Mouse (Mus musculus): ENCODE data around the gene Igfbp1. TPM values are rescaled to one million over a fixed set of nuclear protein-coding genes. Genes with fewer than 3 reads are reported as not detected.

Gene Igfbp1
- polyA plus RNA-seq, 1 experiment = not detected

GRCm38 (mm10) chr11:7250415-7250814 lies 52.8 kb downstream of the Igfbp1 start:
- no peak overlapping the region for H3K27ac ChIP-seq (ENCODE audit: insufficient read depth, low read depth, low read length)
- WGBS = 98% methylated on average over 2 of the region's 2 CpGs
- H3K4me1 ChIP-seq (ENCODE audit: control insufficient read depth, insufficient read depth, low read length) = no peaks in the 10 kb centered on the region
- H3K4me3 ChIP-seq (ENCODE audit: insufficient read depth, low read depth, low read length) = no peak overlapping the region
- TF ChIP-seq POLR2A (IDR thresholded peaks at IDR 0.05; ENCODE audit: insufficient read depth, low read depth, low read length) (no peak), CTCF (IDR thresholded peaks at IDR 0.05; ENCODE audit: insufficient read depth, low read depth, low read length) (no peak)

- 94% methylated on average over 5 of the region's 5 CpGs for WGBS
- Histone ChIP-seq H3K27ac (ENCODE audit: insufficient read depth, low read depth, low read length) (no peak overlapping the region), H3K4me3 (ENCODE audit: insufficient read depth, low read depth, low read length) (no peak overlapping the region), H3K4me1 (ENCODE audit: control insufficient read depth, insufficient read depth, low read length) (no peaks in the 10 kb centered on the region)
- no peak for TF ChIP-seq CTCF (IDR thresholded peaks at IDR 0.05; ENCODE audit: insufficient read depth, low read depth, low read length)
- TF ChIP-seq POLR2A (IDR thresholded peaks at IDR 0.05; ENCODE audit: insufficient read depth, low read depth, low read length) = no peak
These were observed 53.3 kb downstream of the Igfbp1 start for GRCm38 (mm10) chr11:7250870-7251269.

Other genes starting within 250 kb of the Igfbp1 start
- gene Adcy1, start 134.3 kb upstream of the Igfbp1 start, polyA plus RNA-seq (2012; ENCODE audit: insufficient read depth, insufficient read length, low replicate concordance, missing spikeins) = not detected in 2 replicates
- not detected in 2 replicates for gene Gm11985, start 9.2 kb upstream of the Igfbp1 start, polyA plus RNA-seq (2012; ENCODE audit: insufficient read depth, insufficient read length, low replicate concordance, missing spikeins)
- gene Igfbp3, start 16.1 kb downstream of the Igfbp1 start, polyA plus RNA-seq (2012; ENCODE audit: insufficient read depth, insufficient read length, low replicate concordance, missing spikeins) = not detected in 2 replicates

Data from olfactory bulb, adult 2 months (tissue).